Mouse (Mus musculus) lung, postnatal 36 days (tissue): ENCODE measurements around the gene 2010003K11Rik.
A peak's percentile ranks its signal among the peaks of the same experiment; 100 is the strongest.

ENCODE experiments used
- DNase-seq: peaks from one replicate; pipeline ENCODE4 v3.0.0; 2022; ENCODE audit warnings: mixed read lengths

The 2010003K11Rik gene

DNA sequence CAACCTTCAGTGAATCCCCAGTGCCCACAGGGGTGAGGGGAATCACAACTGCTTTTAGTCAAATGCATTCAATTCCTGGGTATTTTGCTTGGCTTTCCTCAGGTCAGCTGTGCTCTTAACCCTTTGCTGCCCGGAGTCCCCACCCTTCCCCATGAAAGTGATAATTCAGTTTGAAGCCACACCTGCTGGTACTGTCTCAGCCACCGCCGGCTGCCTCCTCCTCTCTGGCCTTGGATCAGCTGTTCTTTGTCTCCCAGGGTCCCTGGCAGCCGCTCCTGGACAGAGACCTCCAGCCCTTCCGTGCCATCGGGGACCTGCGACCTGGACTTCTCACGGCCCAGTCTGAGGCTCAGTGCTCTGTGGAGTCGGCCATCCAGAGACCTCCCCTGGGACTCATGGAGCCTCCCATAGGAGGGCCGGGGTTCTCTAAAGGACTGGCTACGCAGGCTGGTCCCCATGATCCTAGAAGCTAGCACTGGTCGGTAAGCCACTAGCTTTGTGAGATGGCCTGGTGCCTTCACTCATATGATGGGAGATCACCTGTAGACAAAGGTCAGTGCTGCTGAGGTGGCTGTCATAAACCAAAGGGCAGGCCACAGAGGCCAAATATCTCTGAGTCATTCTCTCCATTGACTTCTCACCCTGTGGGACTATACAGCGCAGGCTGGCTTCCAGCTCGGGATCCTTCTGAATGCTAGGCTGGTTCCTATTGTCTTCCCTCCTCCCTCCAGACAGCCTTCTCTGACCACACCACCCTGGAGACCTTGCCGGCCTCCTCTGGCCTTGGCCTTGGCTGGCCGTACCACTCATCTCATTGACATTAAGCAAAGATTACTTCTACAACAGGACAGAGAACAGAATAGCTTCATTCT lies at the start of gene 2010003K11Rik:
2010003K11Rik (minus strand) TSS at position 522 of the 872 bp plus-strand sequence.
- DNase-seq, result no peak

DNA sequence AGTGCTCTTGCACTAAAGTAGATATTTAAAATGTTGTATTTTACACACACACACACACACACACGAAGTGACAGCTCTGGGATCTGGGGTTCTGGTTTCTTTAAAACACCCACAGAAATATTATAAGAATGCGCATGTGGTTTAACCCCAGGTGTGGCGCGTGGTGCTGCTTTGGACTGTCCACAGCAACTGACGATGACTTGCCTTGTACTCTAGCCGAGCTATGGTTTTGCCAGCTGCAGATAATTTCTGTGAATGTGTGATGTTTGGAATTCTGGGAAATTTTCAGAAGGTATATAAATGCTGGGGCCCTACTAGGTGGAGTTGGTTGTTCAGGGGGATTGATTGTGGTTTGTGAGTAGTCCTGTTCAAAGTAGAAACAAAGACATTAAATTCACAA lies 49.4 kb upstream of the 2010003K11Rik start:
- DNase-seq, result no peak

DNA sequence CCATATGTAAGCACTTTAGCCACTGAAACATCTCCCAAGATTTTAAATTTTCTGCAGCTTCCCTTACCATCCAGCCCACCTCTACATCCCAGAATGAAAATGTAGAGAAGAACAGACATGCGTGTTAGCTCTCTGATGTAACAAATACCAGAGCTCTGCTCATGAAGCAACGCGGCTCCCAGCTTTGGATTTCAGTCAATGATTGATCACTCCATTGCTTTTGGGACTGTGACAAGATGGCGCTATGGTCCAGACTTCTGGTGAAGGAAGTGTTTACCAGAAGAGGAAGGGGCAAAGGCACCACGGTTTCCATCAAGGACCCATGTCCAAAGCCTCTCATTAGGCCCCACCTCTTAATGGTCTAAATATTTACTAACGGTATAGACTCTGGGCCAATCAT lies 47.5 kb upstream of the 2010003K11Rik start:
- no peak for DNase-seq

DNA sequence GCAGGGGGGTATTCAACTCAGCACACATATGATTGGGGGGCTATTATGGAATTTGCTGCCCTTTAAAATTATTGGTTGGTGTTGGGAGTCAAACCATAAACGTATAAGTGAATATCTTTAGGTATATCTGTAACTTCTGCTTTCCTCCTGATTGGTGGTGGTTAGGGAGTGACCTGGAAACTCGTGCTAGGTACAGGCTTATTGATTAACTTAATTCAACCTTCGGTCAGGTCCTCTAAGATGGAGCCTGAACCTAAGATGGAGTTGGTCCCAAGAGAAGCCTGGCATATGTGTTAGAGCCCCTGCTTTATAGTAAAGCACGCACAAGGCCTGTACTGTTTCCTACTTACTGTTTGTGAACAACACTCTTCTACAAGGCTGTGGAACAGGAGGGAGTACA lies 46.7 kb upstream of the 2010003K11Rik start:
- DNase-seq, result no peak

DNA sequence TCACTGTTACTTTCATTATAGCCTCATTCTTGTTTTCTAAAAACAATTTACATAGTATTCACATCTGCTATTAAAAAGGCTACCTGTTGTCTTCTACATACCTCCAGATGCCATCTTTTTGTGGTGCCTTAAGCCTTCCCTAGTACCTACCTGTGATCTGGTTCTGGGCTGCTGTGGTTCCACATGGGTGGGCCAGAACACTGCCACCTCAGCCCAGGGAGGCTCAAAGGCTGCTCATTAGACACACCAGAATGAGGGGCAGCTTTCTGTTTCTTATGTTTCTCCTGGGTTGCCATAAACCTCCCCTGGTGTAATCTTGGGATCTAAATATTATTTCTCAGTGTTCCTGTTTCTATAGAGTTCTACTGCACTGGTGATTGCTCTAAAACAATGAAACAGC lies 43.7 kb upstream of the 2010003K11Rik start:
- DNase-seq, result no peak

DNA sequence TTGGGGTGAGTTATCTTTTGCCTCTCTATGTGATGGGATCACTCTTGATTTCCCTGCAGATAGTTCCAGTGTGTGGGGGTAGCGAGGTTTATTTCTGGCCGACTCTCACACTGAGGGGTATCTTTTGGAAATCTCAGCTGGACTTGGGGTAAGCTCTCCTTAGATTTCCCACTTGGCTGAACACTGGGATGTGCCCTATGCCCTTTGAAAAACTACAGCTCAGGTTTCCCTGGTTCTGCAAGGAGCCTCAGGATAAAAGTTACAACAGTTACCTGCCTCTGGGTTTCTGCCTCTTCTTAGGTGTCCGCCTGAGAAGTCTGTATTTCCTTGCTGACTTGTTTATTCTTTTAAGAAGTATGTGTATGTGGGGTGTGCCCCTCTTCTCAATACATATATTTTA lies 42.6 kb upstream of the 2010003K11Rik start:
- no peak for DNase-seq

DNA sequence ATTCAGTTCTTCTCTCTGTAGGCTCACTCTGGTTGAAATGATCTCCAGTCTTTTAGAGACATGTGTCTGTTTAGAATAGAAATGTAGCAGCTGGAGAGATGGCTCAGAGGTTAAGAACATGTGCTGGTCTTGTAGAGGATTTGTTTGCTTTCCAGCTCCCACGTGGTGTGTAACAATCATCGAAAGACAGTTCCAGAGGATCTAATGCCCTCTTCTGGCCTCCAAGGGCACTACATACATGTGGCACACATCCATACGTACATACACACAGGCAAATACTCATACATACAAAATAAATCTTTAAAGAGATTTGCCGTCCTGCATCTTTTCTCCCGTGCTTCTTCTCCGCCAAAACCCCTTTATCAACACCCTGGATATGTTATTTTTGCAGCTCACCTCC lies 41.9 kb upstream of the 2010003K11Rik start:
- no peak for DNase-seq

DNA sequence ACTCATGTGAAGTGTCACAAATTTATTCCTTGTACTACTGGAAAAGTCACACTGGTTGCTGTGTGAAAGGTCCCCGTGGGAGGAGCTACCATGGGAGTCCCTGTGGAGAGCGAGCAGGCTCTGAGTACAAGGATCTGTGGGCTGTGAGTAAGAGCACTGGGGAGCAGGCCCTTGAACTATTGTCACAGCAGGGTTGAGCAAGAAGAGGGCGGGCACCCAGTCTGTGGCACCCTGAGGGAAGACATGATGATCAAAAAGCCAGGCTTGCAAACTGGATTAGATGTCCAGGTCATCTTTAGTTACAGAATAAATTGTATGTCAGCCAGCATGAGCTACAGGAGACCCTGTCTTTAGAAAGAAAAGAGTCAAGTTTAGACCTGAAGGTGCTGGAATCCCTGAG lies 38.2 kb upstream of the 2010003K11Rik start:
- DNase-seq, result peak; percentile 72

DNA sequence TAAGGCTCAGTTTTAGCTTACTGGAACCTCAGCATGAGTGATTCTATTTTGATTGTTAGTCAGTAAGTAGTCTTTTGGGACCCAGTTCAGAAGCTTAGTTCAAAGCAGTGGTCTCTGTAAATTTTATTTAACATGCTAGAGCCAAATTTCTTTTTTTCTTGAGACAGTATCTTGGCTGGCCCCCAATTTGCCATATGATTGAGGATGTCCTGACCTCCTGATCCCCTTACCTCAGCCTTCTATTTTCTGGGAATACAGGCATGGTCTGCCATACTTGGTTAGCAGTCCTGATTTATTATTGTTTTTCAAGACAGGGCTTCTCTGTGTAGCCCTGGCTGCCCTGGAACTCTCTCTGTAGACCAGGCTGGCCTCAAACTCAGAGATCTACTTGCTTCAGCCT lies 37.5 kb upstream of the 2010003K11Rik start:
- DNase-seq, result no peak

DNA sequence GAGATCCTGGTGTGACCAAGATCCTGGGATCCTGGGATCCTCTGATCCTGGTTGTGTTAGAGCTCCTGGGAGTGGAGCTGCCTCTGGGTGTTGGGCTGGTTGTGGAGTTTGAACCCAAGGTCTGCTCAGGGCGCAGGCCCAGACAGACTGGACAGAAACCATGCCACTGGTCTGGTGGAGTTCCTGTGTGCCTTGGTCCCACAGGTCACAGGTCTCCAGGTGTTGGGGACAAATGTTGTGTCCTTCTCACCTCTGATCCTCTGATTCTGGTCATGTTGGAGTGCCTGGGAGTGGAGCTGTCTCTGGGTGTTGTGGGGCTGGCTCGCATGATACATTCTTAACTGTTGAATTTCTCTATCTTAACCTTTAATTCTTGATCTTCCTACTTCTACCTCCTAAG lies 36.3 kb upstream of the 2010003K11Rik start:
- no peak for DNase-seq

DNA sequence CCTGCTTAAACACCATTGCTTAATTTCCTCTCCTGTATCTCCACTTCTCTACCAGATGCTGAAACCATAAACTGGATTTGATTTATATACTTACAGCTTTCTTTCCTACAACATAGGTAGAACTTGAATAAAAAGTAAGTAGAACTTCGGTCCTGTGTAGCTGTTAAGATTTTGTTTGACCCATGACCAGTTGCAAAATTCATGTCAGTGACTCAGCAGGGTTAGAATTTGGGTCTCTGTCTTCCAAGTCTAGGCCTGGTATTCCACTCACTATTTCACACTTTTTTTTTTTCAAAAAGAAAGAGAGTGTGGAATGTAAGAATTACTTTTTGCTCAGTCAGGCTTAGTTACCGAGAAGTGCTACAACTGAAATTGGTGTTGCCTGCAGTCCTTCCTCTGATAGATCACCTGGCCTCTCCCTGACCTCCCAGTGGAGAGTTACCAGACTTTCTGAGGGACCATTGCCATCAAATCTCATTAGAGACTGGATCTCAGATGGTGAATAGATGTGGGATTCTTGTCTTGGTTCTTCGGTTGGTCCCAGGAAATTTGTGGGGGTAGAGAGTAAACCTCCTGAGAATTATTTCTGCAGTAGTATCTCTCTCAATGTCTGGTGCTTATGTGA lies 23.2 kb upstream of the 2010003K11Rik start:
- DNase-seq, result no peak

DNA sequence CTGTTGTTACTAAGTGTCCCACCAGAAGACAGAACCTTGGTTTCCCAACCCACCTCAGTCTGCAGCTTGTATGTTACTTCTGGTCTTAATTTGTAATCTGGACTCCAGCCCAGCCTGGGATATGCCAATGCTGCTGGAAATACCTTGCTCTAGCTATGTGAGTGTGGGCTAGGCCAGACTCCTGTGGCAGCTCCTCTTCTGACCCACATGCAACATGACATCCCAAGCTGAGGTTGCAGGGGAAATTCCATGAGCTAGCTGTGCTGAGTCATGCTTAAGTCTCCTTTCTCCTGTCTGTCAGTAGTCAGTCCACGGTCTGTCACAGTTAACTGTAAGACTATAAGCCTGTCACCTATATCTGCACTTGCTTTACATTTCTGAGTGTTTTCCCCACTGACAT lies 19.1 kb upstream of the 2010003K11Rik start:
- DNase-seq, result no peak

DNA sequence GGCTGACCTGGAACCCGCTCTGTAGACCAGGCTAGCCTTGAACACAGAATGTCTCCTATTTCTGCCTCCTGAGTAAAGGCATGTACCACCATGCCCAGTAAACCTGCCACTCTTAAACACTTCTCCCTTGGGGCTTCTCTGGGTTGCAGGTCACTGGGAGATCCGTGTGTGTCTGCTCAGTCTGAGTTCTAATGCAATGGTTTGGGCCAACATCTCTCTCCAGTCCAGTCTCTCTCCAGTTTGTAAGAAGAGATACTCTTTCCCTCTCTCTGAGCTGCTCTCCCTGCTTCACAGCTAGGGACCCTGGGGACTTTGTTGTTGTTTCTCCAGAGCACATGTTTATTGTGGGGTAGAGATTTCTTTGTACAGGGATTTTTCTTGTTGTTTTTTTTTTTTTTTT lies 17.9 kb upstream of the 2010003K11Rik start:
- no peak for DNase-seq

DNA sequence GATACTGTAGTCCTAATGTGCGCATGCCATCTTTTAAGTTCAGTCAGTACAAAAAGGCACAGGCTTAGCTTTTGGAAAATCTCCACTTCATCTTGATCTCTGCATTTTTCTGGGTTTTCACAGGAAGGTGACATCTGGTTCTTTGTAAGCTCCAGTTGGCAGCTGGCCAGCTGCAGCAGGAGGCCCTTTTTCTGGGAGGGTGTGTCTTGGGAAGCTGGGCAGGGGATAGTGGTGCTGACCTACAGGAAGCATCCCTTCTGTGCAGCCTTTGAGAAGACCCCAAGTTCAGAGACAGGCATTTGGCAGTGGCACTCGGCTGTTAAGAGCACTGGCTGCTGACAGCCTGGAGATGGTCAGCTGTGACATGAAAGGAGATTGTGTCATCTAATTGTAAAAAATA lies 17.4 kb upstream of the 2010003K11Rik start:
- DNase-seq, result no peak

DNA sequence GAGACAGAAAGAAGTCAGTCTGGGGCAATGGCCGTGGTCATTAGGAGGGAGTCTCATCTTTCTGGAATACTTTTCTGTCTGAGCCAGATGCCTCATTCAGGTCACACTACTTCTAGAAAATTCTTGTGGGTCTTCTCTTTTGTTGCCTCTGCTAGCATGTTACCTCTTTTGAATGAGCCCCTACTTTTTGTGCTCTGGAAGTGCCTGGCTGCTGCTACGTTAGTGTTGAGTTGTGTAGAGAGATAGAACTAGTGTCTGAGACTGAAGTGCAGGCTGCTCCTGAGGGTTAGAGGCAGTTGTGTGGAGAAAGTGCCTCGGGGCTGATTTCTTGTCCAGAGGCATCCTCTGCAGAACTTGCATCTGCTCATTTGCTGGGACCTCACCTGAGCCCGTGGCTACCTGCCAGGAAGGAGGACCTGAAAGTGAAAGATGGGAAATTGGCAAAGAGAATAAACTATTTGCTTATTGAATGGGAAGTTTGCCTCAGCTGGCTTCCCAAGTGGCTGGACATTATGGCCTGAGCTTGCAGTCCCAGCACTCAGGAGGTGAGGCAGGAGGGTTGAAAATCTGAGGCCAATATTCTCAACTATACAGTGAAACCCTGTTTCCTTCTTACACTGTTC lies 15.0 kb upstream of the 2010003K11Rik start:
- DNase-seq, result no peak

DNA sequence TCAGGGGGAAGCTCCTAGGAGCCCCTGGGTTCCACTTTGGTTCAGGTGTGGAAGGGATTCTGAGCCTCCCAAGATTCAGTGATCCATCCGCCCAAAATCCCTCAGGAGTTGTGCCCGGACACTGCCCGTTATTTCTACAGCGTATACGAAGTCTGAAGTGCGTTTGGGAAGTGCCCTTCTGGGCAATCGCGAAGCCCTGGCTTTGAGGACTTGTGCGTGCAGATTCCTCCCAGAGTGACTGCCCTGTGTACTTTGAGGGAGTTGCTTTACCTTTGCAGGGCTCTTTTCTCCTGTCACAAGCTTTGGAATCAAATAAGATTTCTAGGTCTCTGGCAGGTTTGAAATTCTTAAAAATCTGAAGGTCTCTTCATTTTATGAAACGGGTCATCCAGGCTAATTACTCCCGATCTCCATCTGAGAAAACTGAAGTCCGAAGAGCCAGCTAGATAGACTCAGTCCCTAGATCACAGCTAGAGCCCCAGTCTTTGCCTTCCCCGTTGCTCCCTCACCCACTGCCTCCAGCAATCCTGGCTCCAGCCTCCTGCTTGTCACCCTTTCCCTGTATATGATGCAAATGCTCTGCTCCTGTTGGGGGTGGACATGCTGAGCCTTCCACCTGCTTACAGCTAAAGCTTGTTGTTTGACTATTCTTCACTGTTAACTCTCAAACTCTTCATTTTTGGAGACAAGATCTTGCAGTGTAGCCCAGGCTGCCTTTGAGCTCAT lies 12.9 kb upstream of the 2010003K11Rik start:
- DNase-seq, result peak; percentile 32

DNA sequence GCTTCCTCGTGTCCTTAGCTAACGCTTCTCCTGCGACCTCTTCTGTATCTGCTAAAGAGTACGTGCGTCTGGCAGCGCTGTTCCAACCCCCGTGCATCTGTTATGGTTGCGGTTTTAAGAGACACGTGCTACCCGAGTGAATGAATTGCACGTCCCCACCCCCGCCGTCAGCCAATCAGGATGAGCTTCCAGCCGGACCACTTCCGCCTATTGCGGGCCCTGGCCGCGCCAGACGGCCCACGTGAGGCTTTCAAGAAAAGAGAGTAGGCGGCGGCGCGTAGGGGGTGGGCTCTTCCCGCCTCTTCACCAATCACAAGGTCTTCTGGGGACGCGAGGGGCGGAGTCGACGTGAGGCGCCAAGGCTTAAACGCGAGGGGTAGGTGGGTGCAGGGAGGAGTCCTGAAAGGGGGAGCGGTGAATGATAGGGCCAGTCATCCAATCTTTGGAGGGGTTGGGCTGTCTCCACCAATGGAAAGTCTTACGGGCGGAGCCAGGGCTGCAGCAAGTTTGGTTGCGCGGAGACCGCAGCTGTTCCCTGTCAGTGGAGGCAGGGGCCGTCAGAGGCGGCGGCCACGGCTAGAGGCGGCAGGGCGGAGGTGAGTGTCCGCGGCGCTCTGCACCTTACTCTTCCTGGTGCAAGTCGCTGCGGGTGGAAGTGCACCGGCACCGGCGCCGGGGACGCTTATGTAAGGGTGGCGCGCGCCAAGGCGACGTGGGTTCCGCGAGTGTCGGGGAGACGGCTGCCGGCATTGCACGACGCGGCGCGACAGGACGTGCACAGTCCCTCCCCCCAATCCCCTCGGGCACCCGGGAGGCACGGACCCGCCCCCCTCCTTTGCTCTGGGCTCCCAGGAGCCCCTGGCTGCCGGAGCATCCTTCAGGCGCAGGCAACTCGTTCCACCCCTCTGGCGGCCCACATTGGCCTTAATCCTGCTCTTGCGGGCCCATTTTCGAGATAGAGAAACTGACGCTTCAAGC lies 11.9 kb upstream of the 2010003K11Rik start, which contains the start of gene Pcx:
Pcx (plus strand) TSS at position 487 of the 978 bp plus-strand sequence.
- DNase-seq, result peak; percentile 99

DNA sequence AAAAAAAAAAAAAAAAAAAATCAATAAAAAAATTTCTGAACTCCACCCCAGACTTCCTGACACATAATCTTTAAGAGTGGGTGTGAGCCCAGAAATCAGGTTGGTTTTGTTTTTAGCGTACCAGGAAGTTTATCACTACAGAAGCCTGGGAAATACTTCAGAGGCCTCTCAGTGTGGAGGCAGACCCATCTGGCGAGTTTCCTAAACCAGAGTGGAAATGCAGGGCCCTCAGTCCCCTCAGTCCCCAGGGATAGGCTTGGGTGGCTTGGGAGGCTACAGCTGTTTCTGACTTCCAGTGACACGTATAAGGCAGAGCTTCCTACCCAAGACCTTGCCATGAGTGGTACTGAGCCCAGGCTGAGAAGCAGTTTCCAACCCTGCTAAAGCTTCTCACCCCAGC lies 9.4 kb upstream of the 2010003K11Rik start:
- DNase-seq, result peak; percentile 53

DNA sequence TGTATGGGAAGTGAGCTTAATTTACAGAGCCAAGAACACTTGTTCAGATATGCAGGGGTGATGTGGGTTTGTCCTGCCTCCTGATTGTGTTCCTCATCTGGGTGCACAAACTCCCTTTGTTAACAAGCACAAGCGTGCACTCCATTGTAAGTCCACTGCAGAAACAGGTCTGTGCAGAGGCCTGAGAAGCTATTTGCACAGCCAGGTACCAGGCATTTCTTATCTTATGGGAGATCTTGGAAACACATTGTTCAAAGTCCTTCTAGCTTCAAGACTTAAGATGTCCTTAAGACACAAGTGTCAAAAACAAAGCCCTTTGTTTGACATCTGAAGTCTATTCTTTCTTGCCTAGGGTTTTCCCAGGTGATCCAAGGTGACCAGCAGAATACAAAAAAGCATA lies 6.4 kb upstream of the 2010003K11Rik start:
- DNase-seq, result peak; percentile 44

DNA sequence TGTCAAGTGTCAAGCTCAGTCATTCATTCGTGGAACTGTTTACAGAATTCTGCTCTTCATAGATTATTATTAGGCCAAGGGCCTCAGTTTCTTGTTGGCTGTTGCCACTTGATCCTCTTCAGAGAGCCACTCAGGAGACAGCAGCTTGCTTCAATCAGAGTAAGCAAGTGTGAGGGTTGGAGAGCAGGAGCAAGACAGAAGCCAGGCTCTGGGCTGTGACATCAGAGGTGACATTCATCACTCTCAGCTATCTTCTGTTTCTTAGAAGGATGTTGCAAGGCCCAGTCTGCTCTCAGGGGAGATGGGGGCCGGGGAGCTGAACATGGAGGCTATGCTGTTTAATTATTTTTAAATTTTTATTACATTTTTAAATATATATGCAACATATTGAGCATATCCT lies 4.3 kb upstream of the 2010003K11Rik start:
- DNase-seq, result no peak

DNA sequence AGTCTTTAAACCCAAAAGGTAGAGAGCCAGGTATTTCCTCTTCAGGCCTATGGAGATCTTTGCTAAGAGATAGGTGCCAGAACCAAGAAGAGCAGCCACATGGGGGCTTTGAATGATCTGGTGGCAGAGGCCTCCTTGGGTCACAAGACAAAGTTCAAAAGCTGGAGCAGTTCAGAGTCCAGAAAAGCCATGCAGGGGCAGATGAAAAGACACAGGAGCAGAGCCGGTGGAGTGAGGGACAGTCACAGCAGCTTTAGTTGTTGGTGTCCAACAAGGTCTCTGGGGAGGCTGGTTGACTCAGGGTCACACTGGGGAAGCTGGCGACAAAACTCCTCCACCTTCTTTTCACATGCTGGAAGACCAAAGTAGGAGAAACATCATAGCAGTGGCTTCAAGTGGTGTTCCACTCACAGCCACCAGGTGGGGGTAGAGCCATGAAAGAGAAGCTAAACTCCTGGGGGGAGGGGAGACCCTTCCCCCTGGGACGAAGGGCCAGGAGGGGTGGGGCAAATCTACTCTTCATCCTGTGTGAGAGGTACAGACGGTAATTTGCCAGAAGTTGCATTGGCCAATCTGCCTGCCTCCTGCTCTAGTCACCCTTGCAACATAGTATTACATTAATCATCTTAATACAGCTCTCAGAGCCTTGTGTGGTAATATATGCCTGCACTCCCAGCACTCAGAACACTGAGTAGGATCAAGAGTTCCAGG lies 965 bp downstream of the 2010003K11Rik start:
- peak; percentile 87 for DNase-seq
